Mouse (Mus musculus) liver, embryonic 12.5 days (tissue): ENCODE results near the gene Rnf130. TPM values are rescaled to one million over a fixed set of nuclear protein-coding genes. Genes with fewer than 3 reads are reported as not detected.
A peak's percentile ranks its signal among the peaks of the same experiment; 100 is the strongest.
"Not testable (repeated sequence)": the region's sequence is repeated elsewhere in the genome, so short reads cannot be mapped to it uniquely, and the experiment has no call there.

Experiments
- ATAC-seq: fragments of 200-750 bp; cut with Nextera tagmentation; 2 replicates; pipeline ENCODE4 v1.8.0; 2017; ENCODE audit warnings: moderate number of reproducible peaks, mild to moderate bottlenecking, moderate library complexity
- H3K27ac ChIP-seq: fragments of 300-500 bp; sonication (generic); 2 replicates; pipeline ENCODE4 v1.5.1; 2016; ENCODE audit warnings: mild to moderate bottlenecking
- H3K27me3 ChIP-seq: fragments of 300-500 bp; sonication (generic); replicated peaks from 2 replicates; pipeline ENCODE4 v1.6.1; 2016; ENCODE audit warnings: mild to moderate bottlenecking, moderate library complexity
- H3K36me3 ChIP-seq: fragments of 300-500 bp; sonication (generic); 2 replicates; pipeline ENCODE4 v1.6.1; 2016; ENCODE audit warnings: mild to moderate bottlenecking, moderate library complexity
- H3K4me1 ChIP-seq: fragments of 300-500 bp; sonication (generic); 2 replicates; pipeline ENCODE4 v1.6.1; 2016
- H3K4me2 ChIP-seq: fragments of 300-500 bp; sonication (generic); 2 replicates; pipeline ENCODE4 v1.6.1; 2016; ENCODE audit warnings: mild to moderate bottlenecking, moderate library complexity
- H3K4me3 ChIP-seq: fragments of 300-500 bp; sonication (generic); 2 replicates; pipeline ENCODE4 v1.5.1; 2016; ENCODE audit warnings: mild to moderate bottlenecking, moderate library complexity
- H3K9ac ChIP-seq: fragments of 300-500 bp; sonication (generic); 2 replicates; pipeline ENCODE4 v1.6.1; 2016; ENCODE audit warnings: mild to moderate bottlenecking, moderate library complexity
- H3K9me3 ChIP-seq: fragments of 300-500 bp; sonication (generic); replicated peaks from 2 replicates; pipeline ENCODE4 v1.6.1; 2016; ENCODE audit warnings: mild to moderate bottlenecking, moderate library complexity
- WGBS: fragments of 180-500 bp; shearing (Covaris S2); methylation state at CpG from one replicate; pipeline ENCODE4 v1.1.7; 2016; ENCODE audit not compliant: insufficient replicate concordance; 5-methylcytosine and 5-hydroxymethylcytosine counted together
- polyA plus RNA-seq: library from polyadenylated mRNA; unstranded; fragments of >200 nt; fragmentation: Nextera tagmentation; extraction: Ambion mirVana; gene quantifications from 2 replicates; pipeline ENCODE4 v1.2.1, GENCODE M21; 2016

The Rnf130 gene
- polyA plus RNA-seq, 1 experiment from 2014 or later, result 39.2 TPM

DNA sequence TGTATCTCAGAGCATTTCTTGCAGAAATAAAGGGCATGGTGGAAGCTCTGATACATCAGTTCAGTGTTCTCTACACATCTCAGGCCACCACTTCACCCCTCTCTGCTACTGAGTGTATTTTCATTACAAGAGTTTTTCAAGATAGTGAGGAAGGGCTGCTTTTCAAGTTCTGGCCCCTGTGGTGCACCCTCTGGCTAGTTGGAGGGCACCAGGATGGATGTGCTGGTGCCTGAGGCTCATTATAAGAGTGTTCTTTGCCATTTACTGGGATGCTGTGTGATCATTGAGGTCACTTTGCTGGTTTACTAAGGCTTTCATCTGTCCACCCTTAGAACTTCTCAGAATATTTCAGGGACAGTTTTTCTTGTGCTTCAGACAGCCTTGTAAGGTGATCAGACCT lies 66.5 kb downstream of the Rnf130 start:
- Histone ChIP-seq H3K4me1 (peaks cover 13% of the 10 kb centered on the region; the same call in 1 of the 2 replicates), H3K27me3 (no peaks in the 10 kb centered on the region), H3K36me3 (peaks cover 17% of the 10 kb centered on the region), H3K9me3 (no peaks in the 10 kb centered on the region), H3K27ac (no peak overlapping the region), H3K9ac (no peak overlapping the region), H3K4me2 (no peak overlapping the region), H3K4me3 (no peak overlapping the region)
- ATAC-seq, result no peak

DNA sequence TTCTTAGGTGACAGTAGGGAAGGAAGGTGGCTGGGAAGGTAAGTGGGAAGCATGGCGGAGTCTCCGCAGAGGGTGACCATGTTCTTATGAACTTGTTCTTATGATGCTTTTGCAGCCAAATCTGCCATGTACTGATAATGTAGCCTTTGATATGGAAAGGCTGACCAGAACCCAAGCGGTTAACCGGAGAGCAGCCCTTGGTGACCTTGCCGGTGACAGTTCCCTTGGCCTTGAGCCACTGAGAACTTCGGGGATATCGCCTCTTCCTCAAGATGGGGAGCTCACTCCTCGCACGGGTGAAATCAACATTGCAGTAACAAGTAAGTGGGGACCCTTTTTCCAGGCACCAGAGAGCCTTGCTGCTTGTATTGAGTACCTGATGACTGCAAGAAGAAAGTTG lies 70.5 kb downstream of the Rnf130 start:
- Histone ChIP-seq H3K4me3 (no peak overlapping the region), H3K4me2 (no peak overlapping the region), H3K27ac (no peak overlapping the region), H3K4me1 (peaks cover 7% of the 10 kb centered on the region; the same call in 1 of the 2 replicates), H3K27me3 (no peaks in the 10 kb centered on the region), H3K9ac (no peak overlapping the region), H3K36me3 (peaks cover 21% of the 10 kb centered on the region), H3K9me3 (no peaks in the 10 kb centered on the region)
- ATAC-seq, result no peak
- WGBS, result 81% methylated on average over 9 of the region's 9 CpGs

DNA sequence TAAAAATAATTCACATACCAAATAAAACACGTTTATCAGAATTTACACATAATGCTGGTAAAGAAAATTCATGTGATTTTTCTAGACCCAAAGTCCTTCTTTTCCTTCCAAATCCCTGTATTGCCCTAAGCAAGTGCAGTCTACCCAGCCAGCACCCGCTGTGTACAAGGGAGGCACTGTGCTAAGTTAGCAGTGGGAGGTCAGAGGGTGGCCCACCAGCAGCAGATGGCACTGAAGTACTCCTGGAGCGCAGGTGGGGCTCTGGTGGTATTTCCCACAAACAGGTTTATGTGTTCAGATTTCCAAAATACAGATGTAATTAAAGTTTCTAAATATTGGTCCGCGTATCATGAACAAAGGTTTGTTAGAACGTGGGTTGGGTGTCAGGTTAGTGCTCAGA lies 71.9 kb downstream of the Rnf130 start:
- 76% methylated on average over 6 of the region's 6 CpGs for WGBS
- no peaks in the 10 kb centered on the region for H3K27me3 ChIP-seq
- ATAC-seq, result no peak
- no peak overlapping the region for H3K27ac ChIP-seq
- H3K9me3 ChIP-seq, result no peaks in the 10 kb centered on the region
- H3K4me2 ChIP-seq, result no peak overlapping the region
- H3K4me3 ChIP-seq, result no peak overlapping the region
- no peak overlapping the region for H3K9ac ChIP-seq
- no peaks in the 10 kb centered on the region for H3K4me1 ChIP-seq
- peaks cover 16% of the 10 kb centered on the region for H3K36me3 ChIP-seq

DNA sequence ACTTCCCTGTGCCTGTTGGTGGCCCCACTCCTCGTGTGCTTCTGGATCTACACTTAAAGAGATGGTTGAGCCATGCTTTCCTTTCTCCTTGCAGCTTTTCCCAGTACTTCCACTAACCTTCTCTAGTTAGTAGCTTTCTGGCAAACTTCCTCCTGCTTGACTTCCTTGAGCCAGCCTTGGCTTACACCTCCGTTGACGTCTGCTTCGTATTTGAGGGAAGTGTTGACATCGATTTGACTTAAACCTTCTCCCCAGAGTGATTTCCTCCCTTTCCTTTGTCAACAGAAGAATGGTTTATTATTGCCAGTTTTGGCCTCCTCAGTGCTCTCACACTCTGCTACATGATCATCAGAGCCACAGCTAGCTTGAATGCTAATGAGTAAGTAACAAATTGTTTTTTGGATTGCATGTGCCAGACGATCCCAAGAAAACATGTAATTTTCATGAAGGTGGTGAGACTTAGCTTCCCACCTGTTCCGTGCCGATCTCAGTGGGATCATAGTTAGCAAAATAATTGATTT lies 73.9 kb downstream of the Rnf130 start:
- WGBS, result 71% methylated on average over 8 of the region's 8 CpGs
- Histone ChIP-seq H3K4me1 (peaks cover 4% of the 10 kb centered on the region; the same call in 1 of the 2 replicates), H3K27me3 (no peaks in the 10 kb centered on the region), H3K4me2 (no peak overlapping the region), H3K9me3 (no peaks in the 10 kb centered on the region), H3K36me3 (peaks cover 14% of the 10 kb centered on the region; the same call in 1 of the 2 replicates), H3K9ac (no peak overlapping the region), H3K27ac (no peak overlapping the region), H3K4me3 (no peak overlapping the region)
- no peak for ATAC-seq

DNA sequence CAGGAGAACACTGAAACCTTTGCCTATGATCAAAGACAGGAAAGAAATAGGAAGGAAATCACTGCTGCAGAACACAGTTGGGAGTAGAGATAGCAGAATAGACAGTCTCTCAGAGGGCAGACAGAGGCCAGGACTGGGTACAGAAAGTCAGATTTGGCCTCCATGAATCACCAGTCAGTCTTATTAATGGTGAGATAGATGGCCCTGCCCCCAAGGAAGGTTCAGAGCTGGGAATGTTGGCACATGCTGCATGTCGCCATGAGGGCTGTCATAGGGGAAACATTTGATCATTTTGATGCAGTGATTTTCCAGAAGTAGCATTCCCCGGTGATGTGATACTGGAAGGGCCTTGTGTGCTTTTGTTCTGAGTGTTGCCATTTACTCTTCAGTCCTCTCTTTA lies 74.5 kb downstream of the Rnf130 start:
- no peak for ATAC-seq
- 71% methylated on average over 2 of the region's 2 CpGs for WGBS
- H3K4me2 ChIP-seq, result no peak overlapping the region
- H3K27ac ChIP-seq, result no peak overlapping the region
- H3K27me3 ChIP-seq, result no peaks in the 10 kb centered on the region
- H3K4me3 ChIP-seq, result no peak overlapping the region
- no peak overlapping the region for H3K9ac ChIP-seq
- H3K4me1 ChIP-seq, result peaks cover 6% of the 10 kb centered on the region; the same call in 1 of the 2 replicates
- H3K9me3 ChIP-seq, result no peaks in the 10 kb centered on the region
- peaks cover 15% of the 10 kb centered on the region; the same call in 1 of the 2 replicates for H3K36me3 ChIP-seq

DNA sequence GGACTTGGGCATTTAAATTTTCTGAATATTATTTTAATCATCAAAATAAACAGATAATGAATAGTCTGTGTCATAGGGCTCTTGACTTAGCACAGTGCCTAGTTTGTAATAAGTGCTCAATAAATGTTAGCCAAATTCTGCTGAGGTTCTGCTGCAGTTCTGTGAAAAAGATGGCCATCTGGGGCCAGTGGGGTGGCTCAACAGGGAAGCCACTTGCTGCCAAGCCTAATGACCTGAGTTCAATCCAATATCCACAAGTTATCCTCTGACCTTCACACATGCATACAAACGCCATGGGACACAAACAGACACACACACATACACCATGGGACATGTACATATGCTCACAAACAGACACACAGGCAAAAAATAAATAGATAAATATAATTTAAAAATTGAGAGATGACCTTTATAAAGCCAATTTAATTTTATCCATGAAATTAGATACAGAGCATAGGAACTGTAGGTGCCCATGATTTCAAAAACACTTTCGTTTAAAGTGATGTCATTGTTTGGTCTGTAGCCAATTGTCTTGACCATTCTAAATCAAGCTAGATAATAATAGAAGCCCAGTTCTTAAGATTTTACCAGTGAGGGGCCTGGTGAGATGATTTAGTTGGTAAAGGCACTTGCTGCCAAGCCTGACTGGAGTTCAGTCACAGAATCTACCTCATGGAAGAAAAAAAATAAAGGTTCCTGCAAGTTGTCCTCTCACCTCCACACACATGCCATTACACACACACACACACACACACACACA lies 75.6 kb downstream of the Rnf130 start:
- 66% methylated on average over 2 of the region's 2 CpGs for WGBS
- Histone ChIP-seq H3K36me3 (peaks cover 17% of the 10 kb centered on the region; the same call in 1 of the 2 replicates), H3K4me1 (peaks cover 8% of the 10 kb centered on the region; the same call in 1 of the 2 replicates), H3K27ac (no peak overlapping the region), H3K4me2 (no peak overlapping the region), H3K4me3 (no peak overlapping the region), H3K9ac (no peak overlapping the region), H3K9me3 (no peaks in the 10 kb centered on the region), H3K27me3 (no peaks in the 10 kb centered on the region)
- no peak for ATAC-seq

DNA sequence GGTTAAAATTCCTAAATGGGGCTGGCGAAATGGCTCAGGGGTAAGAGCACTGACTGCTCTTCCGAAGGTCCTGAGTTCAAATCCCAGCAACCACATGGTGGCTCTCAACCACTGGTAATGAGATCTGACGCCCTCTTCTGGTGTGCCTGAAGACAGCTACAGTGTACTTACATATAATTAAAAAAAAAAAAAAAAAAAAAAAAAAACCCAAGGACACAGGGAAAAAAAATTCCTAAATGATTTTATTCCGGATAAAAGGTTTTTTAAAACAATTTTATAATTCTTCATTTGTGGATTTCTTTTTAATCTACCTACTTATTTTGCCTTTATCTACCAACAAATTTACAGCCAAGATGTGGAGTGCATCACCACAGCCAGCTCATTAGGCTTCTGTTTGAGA lies 76.8 kb downstream of the Rnf130 start:
- peaks cover 17% of the 10 kb centered on the region; the same call in 1 of the 2 replicates for H3K36me3 ChIP-seq
- 68% methylated on average over 4 of the region's 4 CpGs for WGBS
- not testable (repeated sequence) for H3K9ac ChIP-seq, H3K27ac ChIP-seq, H3K4me1 ChIP-seq, H3K4me3 ChIP-seq, H3K9me3 ChIP-seq, H3K27me3 ChIP-seq, ATAC-seq, H3K4me2 ChIP-seq

DNA sequence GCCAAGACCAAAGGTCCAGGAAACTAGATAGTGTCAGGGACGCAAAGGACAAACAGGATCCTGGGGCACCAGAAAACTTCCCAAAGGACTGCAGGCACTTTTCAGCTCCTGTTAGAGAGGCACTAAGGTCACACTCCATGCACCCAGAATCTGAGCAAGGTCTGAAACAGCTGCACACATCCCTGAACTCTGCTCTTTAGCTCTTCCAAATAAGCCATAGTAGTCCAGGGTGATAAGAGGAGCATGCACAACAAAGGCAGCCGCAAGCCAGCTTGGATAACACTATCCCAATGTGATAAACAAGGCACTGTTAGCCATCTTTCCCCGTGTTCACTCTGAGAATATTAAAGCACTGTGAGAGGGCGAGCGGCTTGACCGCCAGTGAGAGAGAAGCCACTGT lies 78.9 kb downstream of the Rnf130 start:
- WGBS, result 64% methylated on average over 6 of the region's 6 CpGs
- Histone ChIP-seq H3K4me3 (no peak overlapping the region), H3K36me3 (peaks cover 10% of the 10 kb centered on the region; the same call in 1 of the 2 replicates), H3K4me1 (peaks cover 17% of the 10 kb centered on the region), H3K9me3 (no peaks in the 10 kb centered on the region), H3K9ac (no peak overlapping the region), H3K27me3 (no peaks in the 10 kb centered on the region), H3K4me2 (no peak overlapping the region), H3K27ac (peak overlapping the region; percentile 18; the same call in 1 of the 2 replicates)
- no peak for ATAC-seq

DNA sequence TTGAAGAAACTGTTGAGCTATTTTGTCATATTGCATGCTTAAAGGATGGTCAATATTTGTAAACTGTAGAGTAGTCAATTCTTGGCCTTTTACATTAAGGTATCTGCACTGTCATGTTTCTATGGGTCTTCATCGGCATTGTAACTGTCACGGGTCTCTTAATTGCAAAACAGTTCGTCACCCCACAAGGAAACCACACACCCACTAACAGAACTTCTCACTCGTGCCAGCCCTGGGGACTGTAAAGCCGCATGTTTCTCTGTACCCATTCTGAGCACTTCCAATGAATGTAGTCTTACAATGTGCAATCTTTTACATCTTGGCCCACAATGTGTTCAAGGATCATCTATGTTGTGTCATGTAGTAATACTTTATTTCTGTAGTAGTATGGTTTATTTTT lies 80.1 kb downstream of the Rnf130 start:
- ATAC-seq, result no peak
- H3K27ac ChIP-seq, result no peak overlapping the region
- peaks cover 3% of the 10 kb centered on the region; the same call in 1 of the 2 replicates for H3K36me3 ChIP-seq
- no peak overlapping the region for H3K4me3 ChIP-seq
- WGBS, result 68% methylated on average over 5 of the region's 5 CpGs
- H3K4me1 ChIP-seq, result peaks cover 22% of the 10 kb centered on the region
- H3K27me3 ChIP-seq, result no peaks in the 10 kb centered on the region
- no peak overlapping the region for H3K4me2 ChIP-seq
- no peak overlapping the region for H3K9ac ChIP-seq
- no peaks in the 10 kb centered on the region for H3K9me3 ChIP-seq

DNA sequence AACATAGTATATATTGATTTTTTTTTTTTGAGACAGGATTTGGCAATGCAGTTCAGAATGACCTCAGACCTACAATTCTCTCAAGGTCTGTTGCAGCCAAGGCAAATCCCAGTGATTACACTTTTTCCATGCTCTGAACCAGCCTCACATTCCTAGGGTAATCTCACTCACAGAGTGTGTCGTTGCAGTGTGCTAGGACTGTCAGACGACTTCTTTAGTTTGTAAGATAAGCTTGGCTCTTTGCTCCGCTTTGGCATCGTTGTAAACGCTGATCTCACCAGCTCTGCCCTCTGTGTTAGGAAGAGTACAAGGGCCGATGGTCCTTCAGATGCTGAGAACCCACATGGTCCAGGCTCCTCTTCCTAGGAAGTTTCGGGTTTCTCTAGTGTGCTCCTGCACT lies 80.9 kb downstream of the Rnf130 start:
- Histone ChIP-seq H3K9me3 (no peaks in the 10 kb centered on the region), H3K4me3 (no peak overlapping the region), H3K4me2 (no peak overlapping the region), H3K9ac (no peak overlapping the region), H3K4me1 (peaks cover 22% of the 10 kb centered on the region), H3K27me3 (no peaks in the 10 kb centered on the region), H3K36me3 (peaks cover 3% of the 10 kb centered on the region; the same call in 1 of the 2 replicates), H3K27ac (no peak overlapping the region)
- no peak for ATAC-seq
- 56% methylated on average over 7 of the region's 7 CpGs for WGBS

DNA sequence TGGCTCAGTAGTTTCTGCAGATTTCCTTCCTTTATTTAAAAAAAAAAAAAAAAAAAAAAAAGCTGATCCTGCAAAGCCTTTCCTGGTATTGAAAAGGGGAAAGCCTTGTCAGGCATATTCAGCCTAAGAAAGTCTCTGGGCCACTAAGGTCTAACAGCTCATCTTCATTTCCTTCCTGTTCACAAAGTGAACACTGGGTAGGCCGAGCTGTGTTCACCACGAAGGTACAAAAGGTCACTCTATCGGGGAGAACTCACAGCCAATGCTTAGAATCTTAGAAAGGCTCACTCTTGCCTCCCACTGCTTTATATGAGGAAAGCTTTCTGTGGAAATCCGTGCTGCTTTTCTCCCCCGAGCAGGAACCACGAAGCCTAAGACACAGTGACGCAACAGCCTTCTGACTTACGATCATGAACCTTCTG lies 83.7 kb downstream of the Rnf130 start:
- Histone ChIP-seq H3K4me2 (no peak overlapping the region), H3K4me3 (no peak overlapping the region), H3K4me1 (peaks cover 18% of the 10 kb centered on the region), H3K36me3 (peaks cover 3% of the 10 kb centered on the region; the same call in 1 of the 2 replicates), H3K9me3 (no peaks in the 10 kb centered on the region), H3K27ac (peak overlapping the region; percentile 39; the same call in 1 of the 2 replicates), H3K9ac (no peak overlapping the region), H3K27me3 (no peaks in the 10 kb centered on the region)
- ATAC-seq, result peak; percentile 32; the same call in 1 of the 2 replicates
- whole genome bisulfite sequencing, result 34% methylated on average over 8 of the region's 8 CpGs

DNA sequence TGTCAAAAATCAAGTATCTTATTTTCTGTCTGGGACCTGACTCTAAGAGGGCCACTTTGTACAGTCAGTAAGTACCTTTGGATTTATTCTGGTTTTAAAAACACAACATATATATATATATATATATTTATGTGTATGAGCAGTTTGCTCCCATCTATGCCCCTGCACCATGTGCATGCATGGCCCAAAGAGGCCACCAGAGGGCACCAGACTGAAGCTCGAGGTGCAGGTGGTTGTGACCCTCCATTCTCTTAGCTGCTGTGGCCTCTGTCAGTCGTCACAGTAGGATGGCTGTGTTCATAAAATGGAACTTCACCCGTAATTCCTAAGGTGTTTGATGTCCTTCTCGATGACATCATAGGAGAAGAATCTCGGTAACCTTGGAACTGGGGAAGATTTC lies 89.2 kb downstream of the Rnf130 start:
- 5% methylated on average over 5 of the region's 5 CpGs for WGBS
- Histone ChIP-seq H3K27ac (no peak overlapping the region), H3K4me2 (no peak overlapping the region), H3K4me3 (no peak overlapping the region), H3K27me3 (no peaks in the 10 kb centered on the region), H3K9me3 (no peaks in the 10 kb centered on the region), H3K36me3 (no peaks in the 10 kb centered on the region), H3K9ac (no peak overlapping the region), H3K4me1 (0 out of 2 replicates have a peak, but pooled peaks cover 2% of the 10 kb centered on the region)
- ATAC-seq, result peak; percentile 60
